Mouse (Mus musculus) testis, adult 2 months (tissue): Measurements from ENCODE around the gene Pqbp1. TPM values are rescaled to one million over a fixed set of nuclear protein-coding genes. Genes with fewer than 3 reads are reported as not detected.

ENCODE experiments used
- H3K27ac ChIP-seq: fragments of 200-500 bp; 2 replicates; pipeline ENCODE4 v1.5.1; 2012; ENCODE audit warnings: low read depth, low read length; ENCODE audit not compliant: control insufficient read depth, insufficient read depth
- H3K27me3 ChIP-seq: fragments of 200-500 bp; 2 replicates; pipeline ENCODE4 v1.6.1; 2012; ENCODE audit warnings: mild to moderate bottlenecking, low read length, moderate library complexity; ENCODE audit not compliant: control insufficient read depth, insufficient read depth
- H3K36me3 ChIP-seq: fragments of 200-500 bp; 2 replicates; pipeline ENCODE4 v1.6.1; 2012; ENCODE audit warnings: mild to moderate bottlenecking, low read length; ENCODE audit not compliant: control insufficient read depth, insufficient read depth
- H3K4me1 ChIP-seq: fragments of 200-500 bp; 2 replicates; pipeline ENCODE4 v1.6.1; 2012; ENCODE audit warnings: low read length; ENCODE audit not compliant: control insufficient read depth, insufficient read depth
- H3K4me3 ChIP-seq: fragments of 200-500 bp; 2 replicates; pipeline ENCODE4 v1.5.1; 2012; ENCODE audit warnings: low read depth, mild to moderate bottlenecking, low read length, moderate library complexity, mixed read lengths; ENCODE audit not compliant: control insufficient read depth
- CTCF ChIP-seq: fragments of 200-500 bp; IDR thresholded peaks from 2 replicates; pipeline ENCODE4 v1.5.1; 2012; ENCODE audit warnings: low read depth, mild to moderate bottlenecking, inconsistent platforms, low read length, moderate library complexity; ENCODE audit not compliant: control insufficient read depth, insufficient read depth, insufficient replicate concordance
- POLR2A ChIP-seq: fragments of 200-500 bp; IDR thresholded peaks from 2 replicates; pipeline ENCODE4 v1.6.1; 2012; ENCODE audit warnings: low read depth, mild to moderate bottlenecking, inconsistent platforms, low read length, moderate library complexity; ENCODE audit not compliant: control insufficient read depth
- polyA plus RNA-seq: library from polyadenylated mRNA; depleted of rRNA; stranded (reverse); fragments of >200 nt; gene quantifications from 2 replicates; pipeline ENCODE4 v1.2.3, GENCODE M21; 2012

The Pqbp1 gene
- polyA plus RNA-seq, 1 experiment, result 7.2 TPM

DNA sequence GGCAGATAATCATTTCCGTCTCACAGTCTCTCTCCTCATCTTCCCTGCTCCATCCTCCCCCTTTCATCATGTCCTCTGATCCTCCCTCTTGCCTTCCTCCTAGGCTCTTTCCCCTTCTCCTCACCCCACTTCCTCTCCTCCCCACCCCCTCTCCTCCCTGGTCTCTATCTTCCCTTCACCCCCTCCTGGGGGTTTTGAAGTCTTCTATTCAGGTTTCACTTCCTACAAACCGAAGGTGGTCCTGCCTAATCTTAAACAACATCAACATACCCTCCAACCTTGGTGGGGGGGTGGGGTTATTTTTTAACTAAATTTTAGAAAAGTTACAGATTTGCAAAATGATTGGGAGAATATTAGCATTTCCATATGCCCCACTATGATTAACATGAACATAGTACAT, 30.6 kb downstream of the Pqbp1 start:
- TF ChIP-seq CTCF, result no peak
- TF ChIP-seq POLR2A, result no peak
- no peaks in the 10 kb centered on the region for H3K27me3 ChIP-seq
- H3K36me3 ChIP-seq, result no peaks in the 10 kb centered on the region
- no peak overlapping the region for H3K27ac ChIP-seq
- no peak overlapping the region for H3K4me3 ChIP-seq
- no peaks in the 10 kb centered on the region; the same call in 1 of the 2 replicates for H3K4me1 ChIP-seq

DNA sequence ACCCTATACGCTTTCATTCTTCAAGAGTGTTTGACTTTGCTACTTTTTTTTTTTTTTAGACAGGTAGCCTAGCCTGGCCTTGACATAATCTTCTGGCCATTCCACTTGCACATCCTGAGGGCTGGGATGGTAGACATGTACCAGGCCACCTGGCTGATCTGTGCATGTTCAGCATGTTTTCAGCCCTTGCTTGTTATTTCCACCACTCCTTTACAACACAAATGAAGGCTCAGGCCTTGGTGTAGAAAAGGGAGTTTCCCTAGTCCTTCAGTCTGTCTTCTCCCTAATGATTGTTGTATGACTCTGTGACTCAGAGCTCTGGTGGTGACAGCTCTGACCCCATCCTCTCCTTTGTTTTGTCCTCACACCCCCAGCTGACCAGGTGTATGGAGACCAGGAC, 31.9 kb downstream of the Pqbp1 start:
- TF ChIP-seq POLR2A (no peak), CTCF (no peak)
- H3K27me3 ChIP-seq, result no peaks in the 10 kb centered on the region
- no peak overlapping the region for H3K4me3 ChIP-seq
- no peaks in the 10 kb centered on the region for H3K4me1 ChIP-seq
- no peak overlapping the region for H3K27ac ChIP-seq
- H3K36me3 ChIP-seq, result no peaks in the 10 kb centered on the region

DNA sequence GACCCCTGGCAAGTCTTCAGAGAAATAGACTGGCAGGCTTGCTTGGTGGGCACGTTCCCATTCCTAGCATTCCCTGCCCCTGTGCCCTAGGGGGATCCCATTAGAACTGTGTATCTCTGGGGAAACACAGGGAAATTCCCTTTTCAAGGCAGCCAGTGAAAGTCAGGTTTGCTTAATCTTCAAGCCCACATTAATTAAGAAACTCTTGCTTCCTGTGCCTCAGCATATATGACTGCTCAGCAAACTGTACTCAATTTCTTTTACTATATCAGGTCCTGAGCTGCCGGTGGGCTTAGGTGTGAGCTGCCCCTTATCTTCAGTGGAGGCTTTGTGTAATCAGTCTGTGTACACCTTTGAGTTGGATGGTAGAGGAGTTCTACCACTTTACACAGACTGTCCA, 33.3 kb downstream of the Pqbp1 start:
- H3K27ac ChIP-seq, result no peak overlapping the region
- no peak overlapping the region for H3K4me3 ChIP-seq
- no peaks in the 10 kb centered on the region for H3K36me3 ChIP-seq
- H3K27me3 ChIP-seq, result no peaks in the 10 kb centered on the region
- H3K4me1 ChIP-seq, result no peaks in the 10 kb centered on the region
- TF ChIP-seq CTCF, result no peak
- TF ChIP-seq POLR2A, result no peak

DNA sequence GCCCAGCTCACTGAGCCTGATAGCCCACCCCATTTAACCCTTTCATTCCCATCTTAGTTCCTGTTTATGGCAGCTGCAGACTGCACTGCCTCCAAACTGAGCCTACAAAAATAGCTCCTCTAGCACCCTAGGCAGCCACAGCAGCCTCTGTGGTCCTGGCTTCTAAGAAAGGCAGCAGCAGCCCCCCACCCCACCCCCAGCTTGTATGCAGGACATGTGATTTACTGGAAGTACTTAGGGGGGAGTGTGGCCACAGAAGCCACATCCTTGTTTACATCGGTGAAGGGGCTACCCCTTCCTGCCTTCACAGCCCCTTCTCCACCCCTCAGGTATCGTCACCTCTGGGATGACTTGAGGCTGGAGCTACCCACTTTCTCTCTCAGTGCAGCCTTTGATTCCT, 33.7 kb downstream of the Pqbp1 start:
- H3K27ac ChIP-seq, result no peak overlapping the region
- H3K4me1 ChIP-seq, result no peaks in the 10 kb centered on the region
- no peaks in the 10 kb centered on the region for H3K36me3 ChIP-seq
- H3K27me3 ChIP-seq, result no peaks in the 10 kb centered on the region
- no peak overlapping the region for H3K4me3 ChIP-seq
- TF ChIP-seq POLR2A (no peak), CTCF (no peak)

DNA sequence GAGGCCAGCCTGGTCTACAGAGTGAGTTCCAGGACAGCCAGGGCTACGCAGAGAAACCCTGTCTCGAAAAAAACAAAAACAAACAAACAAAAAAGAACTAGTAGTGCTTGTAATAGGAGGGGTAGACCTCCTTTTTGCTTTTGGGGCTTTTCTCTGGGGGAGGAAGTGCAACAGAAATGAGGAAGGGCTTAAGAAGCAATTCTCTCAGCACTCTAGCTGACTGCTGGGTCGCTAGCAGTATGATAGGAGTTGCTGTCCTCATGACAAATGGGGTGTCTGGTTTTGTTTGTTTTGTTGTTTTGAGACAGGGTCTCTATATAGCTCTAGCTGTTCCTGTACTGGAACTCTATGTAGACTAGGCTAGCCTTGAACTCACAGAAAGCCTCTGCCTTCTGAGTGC, 34.5 kb downstream of the Pqbp1 start:
- TF ChIP-seq POLR2A (no peak), CTCF (no peak)
- H3K27me3 ChIP-seq, result no peaks in the 10 kb centered on the region
- H3K4me1 ChIP-seq, result no peaks in the 10 kb centered on the region
- H3K27ac ChIP-seq, result no peak overlapping the region
- H3K4me3 ChIP-seq, result no peak overlapping the region
- H3K36me3 ChIP-seq, result no peaks in the 10 kb centered on the region

DNA sequence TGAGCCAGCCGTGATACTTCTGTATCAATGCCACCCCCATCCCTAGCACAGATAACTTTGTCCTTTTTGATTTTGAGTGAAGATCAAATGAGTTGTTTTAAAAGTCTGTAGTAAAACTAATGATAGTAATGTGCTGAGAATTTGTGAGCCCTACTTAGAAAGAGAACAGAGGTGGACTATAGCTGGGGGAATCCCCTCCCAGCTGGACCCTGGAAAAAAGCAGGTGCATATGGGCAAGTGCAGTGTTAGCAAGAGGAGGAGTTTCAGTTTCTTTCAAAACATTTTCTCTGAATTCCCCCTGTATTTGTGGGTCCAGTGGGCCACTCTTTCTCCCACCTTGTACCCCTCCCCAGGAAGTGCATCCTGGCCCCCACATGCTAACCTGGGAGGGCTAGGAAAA, 35.9 kb downstream of the Pqbp1 start:
- H3K4me3 ChIP-seq, result no peak overlapping the region
- no peak for TF ChIP-seq POLR2A
- no peak for TF ChIP-seq CTCF

DNA sequence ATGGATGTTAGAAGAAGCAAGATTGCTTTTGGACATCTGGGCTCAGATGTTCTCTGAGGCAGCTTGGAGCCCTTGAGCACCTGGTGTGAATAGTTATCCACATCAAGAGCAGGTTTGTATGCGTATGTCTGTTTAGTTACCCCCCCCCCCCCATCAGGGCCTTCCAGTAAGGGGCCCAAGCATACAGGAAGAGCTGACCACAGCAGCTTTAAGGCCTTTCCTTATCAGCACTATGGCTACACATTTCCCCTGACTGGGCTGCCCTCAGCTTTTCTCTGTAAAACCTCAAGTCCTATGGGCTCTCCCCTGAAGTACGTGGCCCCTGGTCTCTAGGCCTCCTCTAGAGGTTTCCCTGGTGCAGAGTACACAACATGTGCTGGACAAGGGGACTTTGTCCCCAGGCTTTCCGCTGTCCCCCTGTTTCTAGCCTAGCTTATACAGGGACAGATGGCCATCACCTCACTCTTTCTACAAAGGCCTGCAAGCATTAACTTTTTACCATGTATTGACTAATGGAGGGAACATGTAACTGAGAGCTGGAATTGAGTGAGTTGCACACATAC, 39.8 kb downstream of the Pqbp1 start:
- Histone ChIP-seq H3K27ac (no peak overlapping the region), H3K4me3 (no peak overlapping the region), H3K36me3 (no peaks in the 10 kb centered on the region), H3K4me1 (no peaks in the 10 kb centered on the region), H3K27me3 (no peaks in the 10 kb centered on the region)
- TF ChIP-seq POLR2A (no peak), CTCF (no peak)

More for the DNA sequence above, 35.9 kb downstream of the Pqbp1 start:
- H3K27me3 ChIP-seq, result no peaks in the 10 kb centered on the region
- H3K36me3 ChIP-seq, result no peaks in the 10 kb centered on the region
- no peak overlapping the region for H3K27ac ChIP-seq
- H3K4me1 ChIP-seq, result no peaks in the 10 kb centered on the region

DNA sequence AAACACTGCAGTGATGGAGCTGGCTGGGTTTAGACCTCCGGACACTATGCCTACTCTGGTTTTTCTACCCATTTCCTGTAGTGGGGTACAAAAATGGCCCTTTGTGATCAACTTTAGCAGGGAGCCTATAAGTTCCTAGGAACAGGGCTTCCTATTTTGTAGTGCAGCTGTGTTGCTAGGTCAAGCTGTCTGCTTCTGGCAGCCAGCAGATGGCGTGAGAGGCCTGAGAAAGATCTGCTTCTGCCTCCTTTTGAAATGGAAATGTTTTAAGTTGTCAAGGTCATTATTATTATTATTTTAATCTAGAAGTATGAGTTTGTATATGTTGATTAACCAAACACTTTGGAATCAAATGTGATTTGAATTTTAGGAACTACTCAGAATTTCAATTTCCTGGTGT, 44.5 kb downstream of the Pqbp1 start:
- no peak overlapping the region for H3K27ac ChIP-seq
- no peaks in the 10 kb centered on the region for H3K36me3 ChIP-seq

More for the DNA sequence above, 44.5 kb downstream of the Pqbp1 start:
- H3K4me3 ChIP-seq, result no peak overlapping the region
- H3K4me1 ChIP-seq, result no peaks in the 10 kb centered on the region
- H3K27me3 ChIP-seq, result no peaks in the 10 kb centered on the region
- peak; percentile 21; the same call in 1 of the 2 replicates for TF ChIP-seq CTCF
- no peak for TF ChIP-seq POLR2A
